Mouse (Mus musculus): ENCODE measurements around the gene Chtop. TPM values are rescaled to one million over a fixed set of nuclear protein-coding genes. Genes with fewer than 3 reads are reported as not detected.

Chtop gene
- total and polyA plus RNA-seq, 2 experiments from 2014 or later: 162 to 220 TPM

GRCm38 (mm10) chr3:90526076-90526475 is 16.8 kb upstream of the Chtop start:
- no peaks in the 10 kb centered on the region for H3K4me1 ChIP-seq (ENCODE audit: insufficient read depth, low read length)
- no peak overlapping the region for H3K27ac ChIP-seq
- TF ChIP-seq CTCF (IDR thresholded peaks at IDR 0.05; ENCODE audit: low read depth): no peak
- no peaks in the 10 kb centered on the region for H3K36me3 ChIP-seq (ENCODE audit: insufficient read depth, low read length)
- no peaks in the 10 kb centered on the region for H3K9me3 ChIP-seq (ENCODE audit: low read length)
- H3K9ac ChIP-seq (replicated peaks; ENCODE audit: low read length): no peak overlapping the region
- no peak for DNase-seq (ENCODE audit: low spot score)
- no peaks in the 10 kb centered on the region for H3K27me3 ChIP-seq (ENCODE audit: insufficient read depth, low read length)
- no peak for ATAC-seq
- H3K4me2 ChIP-seq (ENCODE audit: low read depth, low read length): no peak overlapping the region
- whole genome bisulfite sequencing: 87% methylated on average over 2 of the region's 2 CpGs
- no peak overlapping the region for H3K4me3 ChIP-seq (ENCODE audit: low read length)

- Histone ChIP-seq H3K27ac (no peak overlapping the region), H3K4me2 (ENCODE audit: low read depth, low read length) (no peak overlapping the region), H3K27me3 (ENCODE audit: insufficient read depth, low read length) (no peaks in the 10 kb centered on the region), H3K9me3 (ENCODE audit: low read length) (no peaks in the 10 kb centered on the region), H3K4me3 (ENCODE audit: low read length) (no peak overlapping the region), H3K4me1 (ENCODE audit: insufficient read depth, low read length) (no peaks in the 10 kb centered on the region), H3K36me3 (ENCODE audit: insufficient read depth, low read length) (no peaks in the 10 kb centered on the region), H3K9ac (replicated peaks; ENCODE audit: low read length) (no peak overlapping the region)
- DNase-seq (ENCODE audit: low spot score) (peak; percentile 80), ATAC-seq (0 out of 2 replicates have a peak, but pooled peaks have one; percentile 69)
- peak; percentile 80 for TF ChIP-seq CTCF (IDR thresholded peaks at IDR 0.05; ENCODE audit: low read depth)
- 66% methylated on average over 4 of the region's 4 CpGs for WGBS
Measured at GRCm38 (mm10) chr3:90525421-90525820, 16.1 kb upstream of the Chtop start.

DNA sequence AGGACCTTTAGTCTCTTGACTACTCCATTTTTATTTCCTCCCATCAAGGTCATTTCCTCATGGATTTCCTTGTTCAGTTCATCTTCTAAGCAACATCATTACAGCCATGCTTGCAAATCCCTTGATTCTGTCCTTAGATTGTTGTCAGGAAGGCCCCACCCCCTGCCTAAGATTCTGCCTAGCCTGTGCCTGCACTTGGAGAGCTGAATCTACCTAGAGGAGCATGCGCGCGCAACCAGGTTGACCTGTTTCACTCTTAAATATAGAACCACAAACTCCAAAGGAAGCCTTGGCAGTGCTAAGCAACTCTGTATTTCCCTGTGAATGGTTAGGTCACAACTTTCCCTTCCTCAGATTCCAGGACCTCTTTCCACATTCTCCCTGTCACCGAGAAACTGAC is 8.4 kb upstream of the Chtop start:
- no peak for DNase-seq (ENCODE audit: low spot score)
- H3K27ac ChIP-seq: no peak overlapping the region
- no peak overlapping the region for H3K4me2 ChIP-seq (ENCODE audit: low read depth, low read length)
- 83% methylated on average over 4 of the region's 4 CpGs for WGBS
- no peaks in the 10 kb centered on the region for H3K36me3 ChIP-seq (ENCODE audit: insufficient read depth, low read length)
- no peak for TF ChIP-seq CTCF (IDR thresholded peaks at IDR 0.05; ENCODE audit: low read depth)
- no peaks in the 10 kb centered on the region for H3K9me3 ChIP-seq (ENCODE audit: low read length)
- peaks cover 4% of the 10 kb centered on the region for H3K27me3 ChIP-seq (ENCODE audit: insufficient read depth, low read length)
- no peak for ATAC-seq
- no peak overlapping the region for H3K9ac ChIP-seq (replicated peaks; ENCODE audit: low read length)
- peaks cover 7% of the 10 kb centered on the region; the same call in 1 of the 2 replicates for H3K4me1 ChIP-seq (ENCODE audit: insufficient read depth, low read length)
- H3K4me3 ChIP-seq (ENCODE audit: low read length): no peak overlapping the region

GRCm38 (mm10) chr3:90515789-90516188 is 6.5 kb upstream of the Chtop start:
- peaks cover 4% of the 10 kb centered on the region for H3K27me3 ChIP-seq (ENCODE audit: insufficient read depth, low read length)
- no peak overlapping the region for H3K4me3 ChIP-seq (ENCODE audit: low read length)
- 85% methylated on average over 4 of the region's 4 CpGs for WGBS
- DNase-seq (ENCODE audit: low spot score) (no peak), ATAC-seq (no peak)
- H3K9me3 ChIP-seq (ENCODE audit: low read length): no peaks in the 10 kb centered on the region
- no peaks in the 10 kb centered on the region for H3K36me3 ChIP-seq (ENCODE audit: insufficient read depth, low read length)
- no peak overlapping the region for H3K9ac ChIP-seq (replicated peaks; ENCODE audit: low read length)
- H3K4me2 ChIP-seq (ENCODE audit: low read depth, low read length): no peak overlapping the region
- no peak for TF ChIP-seq CTCF (IDR thresholded peaks at IDR 0.05; ENCODE audit: low read depth)
- no peak overlapping the region for H3K27ac ChIP-seq
- H3K4me1 ChIP-seq (ENCODE audit: insufficient read depth, low read length): peaks cover 7% of the 10 kb centered on the region; the same call in 1 of the 2 replicates

- no peaks in the 10 kb centered on the region for H3K9me3 ChIP-seq (ENCODE audit: low read length)
- WGBS: 41% methylated on average over 1 of the region's 1 CpGs
- H3K27ac ChIP-seq: 0 out of 2 replicates have a peak overlapping the region, but pooled peaks have one; percentile 42
- H3K4me3 ChIP-seq (ENCODE audit: low read length): peak overlapping the region; percentile 26
- DNase-seq (ENCODE audit: low spot score) (no peak), ATAC-seq (no peak)
- H3K4me1 ChIP-seq (ENCODE audit: insufficient read depth, low read length): peaks cover 7% of the 10 kb centered on the region; the same call in 1 of the 2 replicates
- peaks cover 4% of the 10 kb centered on the region for H3K27me3 ChIP-seq (ENCODE audit: insufficient read depth, low read length)
- TF ChIP-seq CTCF (IDR thresholded peaks at IDR 0.05; ENCODE audit: low read depth): no peak
- H3K9ac ChIP-seq (replicated peaks; ENCODE audit: low read length): 0 out of 2 replicates have a peak overlapping the region, but pooled peaks have one; percentile 13
- no peaks in the 10 kb centered on the region for H3K36me3 ChIP-seq (ENCODE audit: insufficient read depth, low read length)
- peak overlapping the region; percentile 56 for H3K4me2 ChIP-seq (ENCODE audit: low read depth, low read length)
Measured at GRCm38 (mm10) chr3:90515242-90515641, 5.9 kb upstream of the Chtop start.

- H3K36me3 ChIP-seq (ENCODE audit: insufficient read depth, low read length): no peaks in the 10 kb centered on the region
- 0 out of 2 replicates have a peak overlapping the region, but pooled peaks have one; percentile 13 for H3K9ac ChIP-seq (replicated peaks; ENCODE audit: low read length)
- H3K4me2 ChIP-seq (ENCODE audit: low read depth, low read length): peak overlapping the region; percentile 56
- WGBS: 1% methylated on average over 10 of the region's 10 CpGs
- peak; percentile 28 for DNase-seq (ENCODE audit: low spot score)
- peak overlapping the region; percentile 42; the same call in 1 of the 2 replicates for H3K27ac ChIP-seq
- H3K4me1 ChIP-seq (ENCODE audit: insufficient read depth, low read length): peaks cover 7% of the 10 kb centered on the region; the same call in 1 of the 2 replicates
- TF ChIP-seq CTCF (IDR thresholded peaks at IDR 0.05; ENCODE audit: low read depth): no peak
- ATAC-seq: peak; percentile 54
- H3K4me3 ChIP-seq (ENCODE audit: low read length): peak overlapping the region; percentile 26
- no peaks in the 10 kb centered on the region for H3K9me3 ChIP-seq (ENCODE audit: low read length)
- peaks cover 4% of the 10 kb centered on the region for H3K27me3 ChIP-seq (ENCODE audit: insufficient read depth, low read length)
Measured at GRCm38 (mm10) chr3:90514691-90515090, 5.4 kb upstream of the Chtop start.
